Mouse (Mus musculus): Measurements from ENCODE around the gene Acot13. TPM values are rescaled to one million over a fixed set of nuclear protein-coding genes. Genes with fewer than 3 reads are reported as not detected.
A peak's percentile ranks its signal among the peaks of the same experiment; 100 is the strongest.

Gene Acot13
- polyA plus RNA-seq, 1 experiment from 2014 or later, result 55.1 TPM

GRCm38 (mm10) chr13:24801308-24801921, 29.9 kb downstream of the Acot13 start, which contains the start of gene BC005537:
TSS of gene BC005537 (plus strand) at chr13:24801657.
- H3K36me3 ChIP-seq (replicated peaks), result peaks cover 16% of the 10 kb centered on the region
- no peaks in the 10 kb centered on the region for H3K9me3 ChIP-seq (replicated peaks)
- peak within 1 kb of the TSS; percentile 100 for H3K27ac ChIP-seq (replicated peaks)
- peak within 1 kb of the TSS; percentile 89 for H3K4me2 ChIP-seq
- WGBS (ENCODE audit: insufficient replicate concordance), result under 1% methylated on average over 72 of the region's 74 CpGs
- peaks cover 29% of the 10 kb centered on the region for H3K4me1 ChIP-seq (replicated peaks)
- H3K9ac ChIP-seq, result peak within 1 kb of the TSS; percentile 100
- no peaks in the 10 kb centered on the region for H3K27me3 ChIP-seq
- H3K4me3 ChIP-seq (replicated peaks), result peak within 1 kb of the TSS; percentile 94
- peak; percentile 33 for ATAC-seq (ENCODE audit: insufficient read depth)

DNA sequence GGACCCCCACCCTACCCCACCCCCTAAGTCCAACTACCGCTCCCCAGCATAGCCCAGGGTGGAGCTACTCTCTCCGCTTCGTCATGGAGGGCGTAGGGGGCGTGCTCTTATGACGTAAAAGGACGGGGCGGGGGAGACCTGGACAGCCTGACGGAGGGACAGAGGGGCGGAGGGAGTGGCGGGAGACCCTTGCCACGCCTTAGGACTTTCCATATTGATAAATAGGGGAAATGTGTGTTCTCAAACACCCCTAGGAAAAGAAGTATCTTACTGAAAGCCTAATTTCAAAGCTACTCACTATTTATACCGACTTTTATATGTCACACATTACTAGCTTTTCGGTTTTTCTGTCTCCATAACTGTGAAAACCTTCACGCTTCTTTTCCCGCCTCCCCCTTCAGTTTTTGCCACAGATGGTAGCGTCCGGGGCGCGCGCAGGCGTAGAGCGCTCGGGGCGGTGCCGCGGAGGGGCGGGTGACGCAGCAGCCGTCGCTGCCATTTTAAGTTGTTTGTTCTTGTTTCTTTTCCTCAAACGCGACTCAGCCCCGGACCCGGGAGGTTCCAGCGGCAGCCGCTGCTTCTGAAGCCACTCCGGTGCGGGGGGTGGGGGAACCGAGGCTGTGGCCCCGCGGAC, 30.5 kb downstream of the Acot13 start:
- H3K4me2 ChIP-seq, result peak overlapping the region; percentile 89
- H3K36me3 ChIP-seq (replicated peaks), result peaks cover 10% of the 10 kb centered on the region
- H3K27ac ChIP-seq (replicated peaks), result peak overlapping the region; percentile 100
- no peaks in the 10 kb centered on the region for H3K9me3 ChIP-seq (replicated peaks)
- peaks cover 27% of the 10 kb centered on the region for H3K4me1 ChIP-seq (replicated peaks)
- under 1% methylated on average over 42 of the region's 42 CpGs for WGBS (ENCODE audit: insufficient replicate concordance)
- H3K4me3 ChIP-seq (replicated peaks), result peak overlapping the region; percentile 94
- peak overlapping the region; percentile 100 for H3K9ac ChIP-seq
- ATAC-seq (ENCODE audit: insufficient read depth), result peak; percentile 94
- no peaks in the 10 kb centered on the region for H3K27me3 ChIP-seq

DNA sequence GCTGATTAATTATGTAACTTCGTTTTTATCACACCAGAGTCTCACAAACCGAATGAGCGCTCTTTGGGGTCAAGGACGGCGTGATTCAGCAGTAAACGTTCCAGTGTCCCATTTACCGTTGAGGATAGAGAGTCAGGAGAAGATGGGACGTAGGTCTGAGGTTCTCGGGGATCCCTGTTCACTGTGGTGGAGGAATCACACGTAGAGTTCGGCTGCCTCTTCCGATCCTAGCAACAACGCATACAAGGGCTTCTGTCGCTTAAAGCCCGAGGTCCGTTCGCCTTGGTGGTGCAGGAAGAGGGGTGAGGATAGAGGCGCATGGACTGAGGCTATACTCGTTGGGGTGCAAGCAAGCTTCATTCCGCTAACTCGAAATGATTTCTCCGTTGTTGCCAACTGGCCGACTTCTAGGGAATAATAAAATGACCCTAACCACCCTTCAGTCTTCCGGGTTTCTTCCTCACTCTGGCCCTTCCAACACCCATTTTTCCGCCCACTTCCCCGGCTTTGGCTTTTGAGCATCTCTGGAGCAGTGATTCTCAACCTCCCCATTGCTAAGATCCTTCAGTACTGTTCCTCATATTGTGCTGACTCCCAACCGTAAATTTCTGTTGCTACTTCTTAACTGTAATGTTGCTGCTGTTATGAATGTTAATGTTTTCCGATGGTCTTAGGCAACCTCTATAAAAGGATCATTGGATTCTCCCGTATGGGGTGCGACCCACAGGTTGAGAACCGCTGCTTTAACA, 31.2 kb downstream of the Acot13 start:
- ATAC-seq (ENCODE audit: insufficient read depth), result peak; percentile 10
- H3K27me3 ChIP-seq, result no peaks in the 10 kb centered on the region
- peak overlapping the region; percentile 74 for H3K9ac ChIP-seq
- H3K4me3 ChIP-seq (replicated peaks), result peak overlapping the region; percentile 94
- peaks cover 21% of the 10 kb centered on the region for H3K4me1 ChIP-seq (replicated peaks)
- peak overlapping the region; percentile 89 for H3K4me2 ChIP-seq
- H3K36me3 ChIP-seq (replicated peaks), result peaks cover 4% of the 10 kb centered on the region
- WGBS (ENCODE audit: insufficient replicate concordance), result under 1% methylated on average over 31 of the region's 31 CpGs
- peak overlapping the region; percentile 91 for H3K27ac ChIP-seq (replicated peaks)
- H3K9me3 ChIP-seq (replicated peaks), result no peaks in the 10 kb centered on the region

DNA sequence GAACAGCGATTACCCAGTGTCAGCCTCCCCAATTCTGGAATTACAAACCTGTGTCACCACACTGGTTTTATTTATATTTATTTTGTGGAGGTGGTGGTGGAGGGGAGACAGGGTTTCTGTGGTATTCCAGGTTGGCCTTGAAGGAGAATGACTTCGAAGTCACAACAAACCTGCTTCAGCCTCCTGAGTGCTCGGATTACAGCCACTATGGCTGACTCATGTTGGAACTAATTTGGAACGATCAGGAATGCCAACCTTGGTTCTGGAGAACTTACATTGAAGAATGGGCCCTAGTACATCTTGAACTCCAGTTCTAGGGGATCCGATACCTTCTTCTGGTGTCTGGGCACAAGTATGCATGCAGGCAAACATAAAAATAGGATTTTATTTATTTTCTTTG, 32.0 kb downstream of the Acot13 start:
- Histone ChIP-seq H3K9me3 (replicated peaks) (no peaks in the 10 kb centered on the region), H3K4me1 (replicated peaks) (peaks cover 17% of the 10 kb centered on the region), H3K27me3 (no peaks in the 10 kb centered on the region), H3K4me2 (peak overlapping the region; percentile 89), H3K9ac (peak overlapping the region; percentile 74), H3K4me3 (replicated peaks) (peak overlapping the region; percentile 94), H3K36me3 (replicated peaks) (no peaks in the 10 kb centered on the region; the same call in 1 of the 2 replicates), H3K27ac (replicated peaks) (peak overlapping the region; percentile 91)
- WGBS (ENCODE audit: insufficient replicate concordance), result 66% methylated on average over 5 of the region's 5 CpGs
- no peak for ATAC-seq (ENCODE audit: insufficient read depth)

DNA sequence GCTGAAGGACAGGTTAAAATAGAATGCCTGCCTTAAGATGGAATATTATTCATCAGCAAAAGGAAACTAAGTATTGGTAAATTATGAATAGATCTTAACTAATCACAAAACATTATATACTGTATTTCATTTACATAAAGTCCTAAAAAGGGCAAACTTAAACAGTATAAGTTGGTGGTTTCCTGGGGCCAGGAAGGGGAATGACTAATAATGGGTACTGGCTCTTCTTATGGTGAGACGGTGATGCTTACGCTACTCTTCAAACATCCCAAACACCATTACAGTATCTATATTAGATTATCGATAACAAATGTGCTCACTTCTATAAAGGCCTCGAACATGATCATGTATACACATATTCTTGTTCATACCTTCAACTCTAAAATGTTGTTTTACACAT, 32.7 kb downstream of the Acot13 start:
- H3K9ac ChIP-seq, result no peak overlapping the region
- H3K36me3 ChIP-seq (replicated peaks), result no peaks in the 10 kb centered on the region
- WGBS (ENCODE audit: insufficient replicate concordance), result 86% methylated on average over 4 of the region's 4 CpGs
- ATAC-seq (ENCODE audit: insufficient read depth), result no peak
- peaks cover 17% of the 10 kb centered on the region for H3K4me1 ChIP-seq (replicated peaks)
- H3K9me3 ChIP-seq (replicated peaks), result no peaks in the 10 kb centered on the region
- no peak overlapping the region for H3K4me2 ChIP-seq
- no peak overlapping the region for H3K4me3 ChIP-seq (replicated peaks)
- H3K27ac ChIP-seq (replicated peaks), result no peak overlapping the region
- H3K27me3 ChIP-seq, result no peaks in the 10 kb centered on the region

- Histone ChIP-seq H3K36me3 (replicated peaks) (no peaks in the 10 kb centered on the region), H3K27me3 (no peaks in the 10 kb centered on the region), H3K9ac (no peak overlapping the region), H3K4me3 (replicated peaks) (no peak overlapping the region), H3K27ac (replicated peaks) (peak overlapping the region; percentile 46; the same call in 1 of the 2 replicates), H3K9me3 (replicated peaks) (no peaks in the 10 kb centered on the region), H3K4me2 (no peak overlapping the region), H3K4me1 (replicated peaks) (no peaks in the 10 kb centered on the region; the same call in 1 of the 2 replicates)
- no peak for ATAC-seq (ENCODE audit: insufficient read depth)
- 65% methylated on average over 9 of the region's 9 CpGs for WGBS (ENCODE audit: insufficient replicate concordance)
Measured at GRCm38 (mm10) chr13:24792411-24793045, 38.8 kb downstream of the Acot13 start.

DNA sequence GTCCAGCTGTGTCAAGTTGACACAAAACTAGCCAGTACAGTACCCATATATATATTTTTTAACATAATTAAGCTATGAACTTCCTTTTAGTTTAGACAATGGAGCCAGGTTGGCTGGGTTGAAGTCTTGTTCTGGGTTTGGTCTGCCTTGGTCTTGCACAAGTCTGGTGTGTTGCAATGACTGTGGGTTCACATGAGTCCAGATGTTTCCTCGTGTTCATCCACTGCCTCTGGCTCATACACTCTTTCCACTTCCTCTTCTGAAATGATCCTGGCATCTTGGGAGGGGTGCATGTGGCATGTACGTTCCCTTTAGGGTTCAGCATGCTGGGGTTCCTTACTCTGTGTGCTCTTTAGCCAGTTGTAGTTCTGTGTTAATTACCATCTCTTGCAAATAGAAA, 40.0 kb downstream of the Acot13 start:
- ATAC-seq (ENCODE audit: insufficient read depth), result 0 out of 2 replicates have a peak, but pooled peaks have one; percentile 22
- WGBS (ENCODE audit: insufficient replicate concordance), result 12% methylated on average over 2 of the region's 2 CpGs

DNA sequence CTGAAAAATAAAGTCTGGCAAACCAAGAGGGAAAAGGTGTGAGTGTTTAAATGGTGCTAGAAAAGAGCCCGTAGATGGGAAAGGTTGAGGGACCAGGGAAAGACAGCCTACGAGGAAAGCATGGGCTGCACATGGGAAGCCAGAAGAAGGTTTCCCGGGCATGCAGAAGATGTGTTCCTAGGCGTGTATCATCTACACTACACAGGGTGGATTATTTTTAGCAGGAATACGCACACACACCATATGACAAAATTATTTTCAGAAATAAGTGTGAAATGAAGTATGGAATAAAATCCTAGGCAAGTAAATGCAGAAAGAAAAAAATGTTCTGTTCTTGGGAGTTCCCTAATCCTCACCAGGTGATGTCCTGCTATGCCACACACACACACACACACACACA, 43.9 kb downstream of the Acot13 start:
- no peak overlapping the region for H3K27ac ChIP-seq (replicated peaks)
- H3K4me3 ChIP-seq (replicated peaks), result no peak overlapping the region
- H3K27me3 ChIP-seq, result no peaks in the 10 kb centered on the region
- 64% methylated on average over 5 of the region's 5 CpGs for WGBS (ENCODE audit: insufficient replicate concordance)
- no peak overlapping the region for H3K9ac ChIP-seq
- no peaks in the 10 kb centered on the region for H3K9me3 ChIP-seq (replicated peaks)
- no peak overlapping the region for H3K4me2 ChIP-seq
- H3K36me3 ChIP-seq (replicated peaks), result no peaks in the 10 kb centered on the region
- no peak for ATAC-seq (ENCODE audit: insufficient read depth)
- H3K4me1 ChIP-seq (replicated peaks), result no peaks in the 10 kb centered on the region; the same call in 1 of the 2 replicates

More for the DNA sequence above, 40.0 kb downstream of the Acot13 start:
- Histone ChIP-seq H3K9ac (no peak overlapping the region), H3K27me3 (no peaks in the 10 kb centered on the region), H3K9me3 (replicated peaks) (no peaks in the 10 kb centered on the region), H3K4me2 (no peak overlapping the region), H3K4me1 (replicated peaks) (no peaks in the 10 kb centered on the region; the same call in 1 of the 2 replicates), H3K4me3 (replicated peaks) (no peak overlapping the region), H3K36me3 (replicated peaks) (no peaks in the 10 kb centered on the region), H3K27ac (replicated peaks) (no peak overlapping the region)

GRCm38 (mm10) chr13:24786014-24786490, 45.3 kb downstream of the Acot13 start:
- no peaks in the 10 kb centered on the region for H3K9me3 ChIP-seq (replicated peaks)
- WGBS (ENCODE audit: insufficient replicate concordance), result 51% methylated on average over 11 of the region's 11 CpGs

GRCm38 (mm10) chr13:24781916-24782315, 49.4 kb downstream of the Acot13 start:
- Histone ChIP-seq H3K27me3 (no peaks in the 10 kb centered on the region), H3K4me1 (replicated peaks) (no peaks in the 10 kb centered on the region), H3K4me2 (no peak overlapping the region), H3K27ac (replicated peaks) (no peak overlapping the region), H3K36me3 (replicated peaks) (no peaks in the 10 kb centered on the region), H3K9ac (no peak overlapping the region), H3K4me3 (replicated peaks) (no peak overlapping the region), H3K9me3 (replicated peaks) (no peaks in the 10 kb centered on the region)
- WGBS (ENCODE audit: insufficient replicate concordance), result 51% methylated on average over 5 of the region's 5 CpGs
- ATAC-seq (ENCODE audit: insufficient read depth), result no peak

More at GRCm38 (mm10) chr13:24786014-24786490, 45.3 kb downstream of the Acot13 start:
- no peak overlapping the region for H3K27ac ChIP-seq (replicated peaks)
- H3K4me2 ChIP-seq, result no peak overlapping the region
- H3K27me3 ChIP-seq, result no peaks in the 10 kb centered on the region
- H3K4me1 ChIP-seq (replicated peaks), result no peaks in the 10 kb centered on the region
- H3K4me3 ChIP-seq (replicated peaks), result no peak overlapping the region
- ATAC-seq (ENCODE audit: insufficient read depth), result no peak
- H3K9ac ChIP-seq, result no peak overlapping the region
- no peaks in the 10 kb centered on the region for H3K36me3 ChIP-seq (replicated peaks)

Measured in liver, embryonic 15.5 days (tissue).